Mouse (Mus musculus): ENCODE results near the gene Ttc39a. TPM values are rescaled to one million over a fixed set of nuclear protein-coding genes. Genes with fewer than 3 reads are reported as not detected.
"Not testable (repeated sequence)": the region's sequence is repeated elsewhere in the genome, so short reads cannot be mapped to it uniquely, and the experiment has no call there.

Gene Ttc39a
- total RNA-seq, 1 experiment, result 1.9 TPM

DNA sequence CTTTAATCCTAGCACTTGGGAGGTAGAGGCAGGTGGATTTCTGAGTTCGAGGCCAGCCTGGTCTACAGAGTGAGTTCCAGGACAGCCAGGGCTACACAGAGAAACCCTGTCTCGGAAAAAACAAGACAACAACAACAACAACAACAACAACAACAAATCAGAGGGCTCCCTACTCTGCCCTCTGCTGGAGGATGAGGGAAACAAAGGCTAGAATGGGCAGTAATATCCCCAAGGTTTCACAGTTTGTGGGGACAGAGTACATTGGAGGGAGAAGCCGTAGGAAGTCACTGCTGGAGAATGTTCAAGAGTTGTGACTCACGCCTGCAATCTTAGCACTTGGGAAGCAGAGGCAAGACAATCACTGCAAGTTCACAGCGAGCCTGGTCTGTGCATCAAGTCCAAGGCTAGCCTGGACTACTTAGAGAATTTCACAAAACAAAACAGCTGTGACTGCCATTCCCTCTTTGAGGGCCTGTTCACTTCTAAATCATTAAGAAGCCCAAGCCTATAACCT lies 5.2 kb upstream of the Ttc39a start:
- no peaks in the 10 kb centered on the region; a peak in 1 of 4 replicates for H3K4me1 ChIP-seq (ENCODE audit: control insufficient read depth in 2 of 2, insufficient read depth in 2 of 2, low read length in 2 of 2, poor library complexity in 1 of 2)
- in situ Hi-C loops (cut with MboI; ENCODE audit: low sequenced_read_pairs in 2 of 2, unreplicated experiment in 2 of 2), result no loop called here
- no peak for TF ChIP-seq HCFC1 (IDR thresholded peaks at IDR 0.05; ENCODE audit: borderline replicate concordance, insufficient read depth, low read length)
- no peak for TF ChIP-seq ZC3H11A (IDR thresholded peaks at IDR 0.05; ENCODE audit: borderline replicate concordance, low read depth, low read length)
- TF ChIP-seq ZNF384 (IDR thresholded peaks at IDR 0.05; ENCODE audit: low read depth, low read length), result no peak
- TF ChIP-seq CHD2 (IDR thresholded peaks at IDR 0.05; ENCODE audit: low read depth, low read length), result no peak
- no peak for TF ChIP-seq MAFK (IDR thresholded peaks at IDR 0.05; ENCODE audit: insufficient read depth, low read depth, low read length)
- H3K9ac ChIP-seq (ENCODE audit: insufficient read depth, low read depth, low read length, poor library complexity, severe bottlenecking), result no peak overlapping the region
- H3K36me3 ChIP-seq (ENCODE audit: control insufficient read depth, insufficient read depth, low read length, poor library complexity, severe bottlenecking), result no peaks in the 10 kb centered on the region
- H3K27ac ChIP-seq (ENCODE audit: insufficient read depth, low read depth, low read length, poor library complexity, severe bottlenecking), result no peak overlapping the region
- DNase-seq (ENCODE audit: low read depth, low spot score), result no peak
- no peaks in the 10 kb centered on the region for H3K9me3 ChIP-seq (ENCODE audit: control insufficient read depth, insufficient read depth, low read depth, low read length)
- no peak overlapping the region for H3K4me3 ChIP-seq (ENCODE audit: insufficient read depth in 1 of 2, low read depth in 1 of 2, low read length in 2 of 2, poor library complexity in 1 of 2, severe bottlenecking in 1 of 2)

- H3K27ac ChIP-seq (ENCODE audit: insufficient read depth, low read depth, low read length, poor library complexity, severe bottlenecking); H3K9me3 ChIP-seq (ENCODE audit: control insufficient read depth, insufficient read depth, low read depth, low read length); H3K36me3 ChIP-seq (ENCODE audit: control insufficient read depth, insufficient read depth, low read length, poor library complexity, severe bottlenecking); H3K4me1 ChIP-seq (ENCODE audit: control insufficient read depth in 2 of 2, insufficient read depth in 2 of 2, low read length in 2 of 2, poor library complexity in 1 of 2); H3K9ac ChIP-seq (ENCODE audit: insufficient read depth, low read depth, low read length, poor library complexity, severe bottlenecking); H3K4me3 ChIP-seq (ENCODE audit: insufficient read depth in 1 of 2, low read depth in 1 of 2, low read length in 2 of 2, poor library complexity in 1 of 2, severe bottlenecking in 1 of 2); DNase-seq (ENCODE audit: low read depth, low spot score); in situ Hi-C loops (cut with MboI; ENCODE audit: low sequenced_read_pairs in 2 of 2, unreplicated experiment in 2 of 2): not testable (repeated sequence)
These were observed 1.5 kb upstream of the Ttc39a start for GRCm38 (mm10) chr4:109404908-109405307.

DNA sequence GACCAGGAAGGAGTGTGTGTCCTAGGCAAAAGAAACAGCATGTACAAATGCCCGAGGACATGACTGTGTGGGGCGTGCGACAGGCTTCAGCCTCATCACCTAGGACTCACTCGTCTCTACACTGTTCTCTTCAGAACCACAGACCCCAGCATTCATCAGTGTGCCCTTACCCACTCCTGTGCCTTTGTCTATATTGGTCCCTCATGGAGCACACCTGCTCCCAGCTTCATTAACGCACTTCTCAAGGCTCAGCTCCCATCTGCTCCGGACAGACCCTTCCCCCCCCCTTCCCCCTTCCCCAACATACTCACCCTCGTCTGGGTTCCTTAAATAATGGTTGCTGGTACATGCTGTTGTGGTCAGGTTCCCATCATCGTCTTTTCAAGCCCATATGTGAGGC lies 1.0 kb upstream of the Ttc39a start:
- no peaks in the 10 kb centered on the region for H3K9me3 ChIP-seq (ENCODE audit: control insufficient read depth, insufficient read depth, low read depth, low read length)
- TF ChIP-seq MAFK (IDR thresholded peaks at IDR 0.05; ENCODE audit: insufficient read depth, low read depth, low read length) (no peak), CHD2 (IDR thresholded peaks at IDR 0.05; ENCODE audit: low read depth, low read length) (no peak), ZNF384 (IDR thresholded peaks at IDR 0.05; ENCODE audit: low read depth, low read length) (no peak), HCFC1 (IDR thresholded peaks at IDR 0.05; ENCODE audit: borderline replicate concordance, insufficient read depth, low read length) (no peak)
- H3K9ac ChIP-seq (ENCODE audit: insufficient read depth, low read depth, low read length, poor library complexity, severe bottlenecking), result no peak overlapping the region
- in situ Hi-C loops (cut with MboI; ENCODE audit: low sequenced_read_pairs in 2 of 2, unreplicated experiment in 2 of 2), result no loop called here
- no peak for DNase-seq (ENCODE audit: low read depth, low spot score)
- H3K4me1 ChIP-seq (ENCODE audit: control insufficient read depth in 2 of 2, insufficient read depth in 2 of 2, low read length in 2 of 2, poor library complexity in 1 of 2), result no peaks in the 10 kb centered on the region; a peak in 1 of 4 replicates
- H3K27ac ChIP-seq (ENCODE audit: insufficient read depth, low read depth, low read length, poor library complexity, severe bottlenecking), result no peak overlapping the region
- H3K4me3 ChIP-seq (ENCODE audit: insufficient read depth in 1 of 2, low read depth in 1 of 2, low read length in 2 of 2, poor library complexity in 1 of 2, severe bottlenecking in 1 of 2), result no peak overlapping the region
- no peaks in the 10 kb centered on the region for H3K36me3 ChIP-seq (ENCODE audit: control insufficient read depth, insufficient read depth, low read length, poor library complexity, severe bottlenecking)

DNA sequence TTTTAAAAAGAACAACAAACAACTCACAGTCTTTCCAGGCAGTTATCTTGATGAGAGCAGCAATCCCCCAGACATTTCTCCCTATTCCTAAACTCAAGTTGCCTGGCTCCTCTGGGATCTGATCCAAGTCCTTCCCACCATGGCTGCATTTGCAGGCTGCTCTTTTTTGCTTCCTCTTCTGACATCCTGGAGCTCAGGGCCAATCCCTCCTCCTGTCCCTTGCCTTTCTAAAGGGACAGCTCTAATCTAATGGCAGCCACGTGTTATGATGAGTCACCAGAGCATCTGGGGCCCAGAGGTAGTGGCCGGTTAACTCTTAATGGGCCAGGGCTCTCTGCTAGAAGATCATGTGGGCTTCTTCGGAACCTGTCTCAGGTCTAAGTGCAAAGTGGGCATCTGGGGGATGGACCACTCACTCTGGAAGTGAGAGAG lies 353 bp upstream of the Ttc39a start:
- DNase-seq (ENCODE audit: low read depth, low spot score), result no peak
- in situ Hi-C loops (cut with MboI; ENCODE audit: low sequenced_read_pairs in 2 of 2, unreplicated experiment in 2 of 2), result no loop called here
- TF ChIP-seq MAFK (IDR thresholded peaks at IDR 0.05; ENCODE audit: insufficient read depth, low read depth, low read length) (no peak), CHD2 (IDR thresholded peaks at IDR 0.05; ENCODE audit: low read depth, low read length) (no peak), HCFC1 (IDR thresholded peaks at IDR 0.05; ENCODE audit: borderline replicate concordance, insufficient read depth, low read length) (no peak), ZNF384 (IDR thresholded peaks at IDR 0.05; ENCODE audit: low read depth, low read length) (no peak), ZC3H11A (IDR thresholded peaks at IDR 0.05; ENCODE audit: borderline replicate concordance, low read depth, low read length) (no peak)
- no peaks in the 10 kb centered on the region for H3K36me3 ChIP-seq (ENCODE audit: control insufficient read depth, insufficient read depth, low read length, poor library complexity, severe bottlenecking)
- peak overlapping the region; percentile 57 for H3K9ac ChIP-seq (ENCODE audit: insufficient read depth, low read depth, low read length, poor library complexity, severe bottlenecking)
- H3K9me3 ChIP-seq (ENCODE audit: control insufficient read depth, insufficient read depth, low read depth, low read length), result no peaks in the 10 kb centered on the region
- H3K27ac ChIP-seq (ENCODE audit: insufficient read depth, low read depth, low read length, poor library complexity, severe bottlenecking), result no peak overlapping the region
- no peaks in the 10 kb centered on the region; a peak in 1 of 4 replicates for H3K4me1 ChIP-seq (ENCODE audit: control insufficient read depth in 2 of 2, insufficient read depth in 2 of 2, low read length in 2 of 2, poor library complexity in 1 of 2)
- H3K4me3 ChIP-seq (ENCODE audit: insufficient read depth in 1 of 2, low read depth in 1 of 2, low read length in 2 of 2, poor library complexity in 1 of 2, severe bottlenecking in 1 of 2), result peak overlapping the region; percentile 64 to 82; a peak in 3 of 4 replicates

DNA sequence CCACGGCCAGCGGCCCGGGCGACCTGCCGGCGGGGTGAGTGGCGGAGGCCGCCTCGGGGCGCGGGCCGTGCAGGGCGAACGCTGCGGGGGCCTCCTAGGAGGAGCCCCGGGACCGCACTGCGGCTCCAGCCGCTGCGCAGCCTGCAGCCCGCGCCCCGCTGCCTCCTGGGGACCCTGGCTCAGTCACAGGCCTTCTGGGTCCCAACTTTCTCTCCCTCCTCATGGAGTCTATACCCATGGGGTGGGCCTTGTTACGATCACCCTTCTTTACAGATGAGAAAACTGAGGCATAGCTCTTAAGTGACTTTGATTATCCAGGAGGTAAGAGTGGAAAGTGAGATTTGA lies 725 bp downstream of the Ttc39a start:
- Histone ChIP-seq H3K9me3 (ENCODE audit: control insufficient read depth, insufficient read depth, low read depth, low read length) (no peaks in the 10 kb centered on the region), H3K9ac (ENCODE audit: insufficient read depth, low read depth, low read length, poor library complexity, severe bottlenecking) (peak overlapping the region; percentile 57), H3K4me3 (ENCODE audit: insufficient read depth in 1 of 2, low read depth in 1 of 2, low read length in 2 of 2, poor library complexity in 1 of 2, severe bottlenecking in 1 of 2) (peak overlapping the region; percentile 62 to 82), H3K27ac (ENCODE audit: insufficient read depth, low read depth, low read length, poor library complexity, severe bottlenecking) (no peak overlapping the region), H3K4me1 (ENCODE audit: control insufficient read depth in 2 of 2, insufficient read depth in 2 of 2, low read length in 2 of 2, poor library complexity in 1 of 2) (no peaks in the 10 kb centered on the region; a peak in 1 of 4 replicates), H3K36me3 (ENCODE audit: control insufficient read depth, insufficient read depth, low read length, poor library complexity, severe bottlenecking) (no peaks in the 10 kb centered on the region)
- in situ Hi-C loops (cut with MboI; ENCODE audit: low sequenced_read_pairs in 2 of 2, unreplicated experiment in 2 of 2), result no loop called here
- no peak for TF ChIP-seq MAFK (IDR thresholded peaks at IDR 0.05; ENCODE audit: insufficient read depth, low read depth, low read length)
- TF ChIP-seq CHD2 (IDR thresholded peaks at IDR 0.05; ENCODE audit: low read depth, low read length), result no peak
- no peak for TF ChIP-seq ZNF384 (IDR thresholded peaks at IDR 0.05; ENCODE audit: low read depth, low read length)
- no peak for TF ChIP-seq ZC3H11A (IDR thresholded peaks at IDR 0.05; ENCODE audit: borderline replicate concordance, low read depth, low read length)
- TF ChIP-seq HCFC1 (IDR thresholded peaks at IDR 0.05; ENCODE audit: borderline replicate concordance, insufficient read depth, low read length), result no peak
- DNase-seq (ENCODE audit: low read depth, low spot score), result no peak

All from ES-E14 (cell line).